Mouse (Mus musculus): ENCODE data around the gene 4933405L10Rik. TPM values are rescaled to one million over a fixed set of nuclear protein-coding genes. Genes with fewer than 3 reads are reported as not detected.

4933405L10Rik gene
- polyA plus RNA-seq, 1 experiment from 2014 or later, result 0.28 TPM

- Histone ChIP-seq H3K27me3 (ENCODE audit: control insufficient read depth, insufficient read depth, low read depth, low read length) (no peaks in the 10 kb centered on the region), H3K4me1 (ENCODE audit: control insufficient read depth, insufficient read depth, low read length) (peaks cover 31% of the 10 kb centered on the region), H3K4me3 (ENCODE audit: low read depth, low read length) (peak within 1 kb of the TSS; percentile 78), H3K36me3 (ENCODE audit: control insufficient read depth, insufficient read depth, low read length) (no peaks in the 10 kb centered on the region), H3K9me3 (replicated peaks; ENCODE audit: control insufficient read depth, low read length, poor library complexity, severe bottlenecking) (no peaks in the 10 kb centered on the region), H3K9ac (ENCODE audit: low read depth, low read length) (peak within 1 kb of the TSS; percentile 95), H3K27ac (ENCODE audit: low read length) (peak within 1 kb of the TSS; percentile 93), H3K4me2 (ENCODE audit: low read length) (peak within 1 kb of the TSS; percentile 62)
- 4% methylated on average over 57 of the region's 57 CpGs for WGBS
- ATAC-seq, result peak; percentile 98
Observed at GRCm38 (mm10) chr8:105758277-105759108, 51.0 kb downstream of the 4933405L10Rik start, which contains the start of gene Gfod2. TSS of gene Gfod2 (minus strand) at chr8:105758664.

Other genes with a start within 250 kb of the 4933405L10Rik start
- gene Tppp3, start 236.1 kb upstream of the 4933405L10Rik start, polyA plus RNA-seq (2015; fragmentation: Nextera tagmentation; extraction: Ambion mirVana), result 153 and 159 TPM in 2 replicates
- gene Zdhhc1, start 210.8 kb upstream of the 4933405L10Rik start, polyA plus RNA-seq (2015; fragmentation: Nextera tagmentation; extraction: Ambion mirVana), result 33.6 and 38.4 TPM in 2 replicates
- gene Hsd11b2, start 188.9 kb upstream of the 4933405L10Rik start, polyA plus RNA-seq (2015; fragmentation: Nextera tagmentation; extraction: Ambion mirVana), result 2.7 and 3.6 TPM in 2 replicates
- gene Atp6v0d1, start 141.6 kb upstream of the 4933405L10Rik start, polyA plus RNA-seq (2015; fragmentation: Nextera tagmentation; extraction: Ambion mirVana), result 226 and 244 TPM in 2 replicates
- gene Ripor1, start 102.4 kb upstream of the 4933405L10Rik start, polyA plus RNA-seq (2015; fragmentation: Nextera tagmentation; extraction: Ambion mirVana), result 33.8 and 35.2 TPM in 2 replicates
- 93.8 and 100 TPM in 2 replicates for gene Ctcf, start 71.1 kb upstream of the 4933405L10Rik start, polyA plus RNA-seq (2015; fragmentation: Nextera tagmentation; extraction: Ambion mirVana)
- gene Agrp, start 70.3 kb upstream of the 4933405L10Rik start, polyA plus RNA-seq (2015; fragmentation: Nextera tagmentation; extraction: Ambion mirVana), result 1.4 TPM in 2 replicates
- 22.9 and 23.0 TPM in 2 replicates for gene Carmil2, start 21.4 kb upstream of the 4933405L10Rik start, polyA plus RNA-seq (2015; fragmentation: Nextera tagmentation; extraction: Ambion mirVana)
- 95.6 and 97.6 TPM in 2 replicates for gene Acd, start 6.6 kb upstream of the 4933405L10Rik start, polyA plus RNA-seq (2015; fragmentation: Nextera tagmentation; extraction: Ambion mirVana)
- 50.2 and 57.9 TPM in 2 replicates for gene Pard6a, start 6.5 kb upstream of the 4933405L10Rik start, polyA plus RNA-seq (2015; fragmentation: Nextera tagmentation; extraction: Ambion mirVana)
- 14.9 and 16.5 TPM in 2 replicates for gene Enkd1, start 555 bp downstream of the 4933405L10Rik start, polyA plus RNA-seq (2015; fragmentation: Nextera tagmentation; extraction: Ambion mirVana)
- gene Gfod2, start 51.0 kb downstream of the 4933405L10Rik start, polyA plus RNA-seq (2015; fragmentation: Nextera tagmentation; extraction: Ambion mirVana), result 94.0 and 95.6 TPM in 2 replicates
- 9.6 and 12.6 TPM in 2 replicates for gene Ranbp10, start 119.7 kb downstream of the 4933405L10Rik start, polyA plus RNA-seq (2015; fragmentation: Nextera tagmentation; extraction: Ambion mirVana)
- 0.77 and 0.93 TPM in 2 replicates for gene Tsnaxip1, start 120.1 kb downstream of the 4933405L10Rik start, polyA plus RNA-seq (2015; fragmentation: Nextera tagmentation; extraction: Ambion mirVana)
- gene Cenpt, start 145.6 kb downstream of the 4933405L10Rik start, polyA plus RNA-seq (2015; fragmentation: Nextera tagmentation; extraction: Ambion mirVana), result 45.9 and 59.5 TPM in 2 replicates
- 50.6 and 53.4 TPM in 2 replicates for gene Thap11, start 147.5 kb downstream of the 4933405L10Rik start, polyA plus RNA-seq (2015; fragmentation: Nextera tagmentation; extraction: Ambion mirVana)
- gene Nutf2, start 152.9 kb downstream of the 4933405L10Rik start, polyA plus RNA-seq (2015; fragmentation: Nextera tagmentation; extraction: Ambion mirVana), result 146 and 153 TPM in 2 replicates
- 55.5 and 56.9 TPM in 2 replicates for gene Edc4, start 173.2 kb downstream of the 4933405L10Rik start, polyA plus RNA-seq (2015; fragmentation: Nextera tagmentation; extraction: Ambion mirVana)
- 0.53 TPM in 1 of 2 replicates, not detected in the other for gene Nrn1l, start 185.9 kb downstream of the 4933405L10Rik start, polyA plus RNA-seq (2015; fragmentation: Nextera tagmentation; extraction: Ambion mirVana)
- 10.6 and 10.8 TPM in 2 replicates for gene Pskh1, start 192.8 kb downstream of the 4933405L10Rik start, polyA plus RNA-seq (2015; fragmentation: Nextera tagmentation; extraction: Ambion mirVana)
- gene Ctrl, start 226.2 kb downstream of the 4933405L10Rik start, polyA plus RNA-seq (2015; fragmentation: Nextera tagmentation; extraction: Ambion mirVana), result 4.5 and 4.9 TPM in 2 replicates
- 59.6 and 71.2 TPM in 2 replicates for gene Psmb10, start 230.8 kb downstream of the 4933405L10Rik start, polyA plus RNA-seq (2015; fragmentation: Nextera tagmentation; extraction: Ambion mirVana)
- gene Lcat, start 235.7 kb downstream of the 4933405L10Rik start, polyA plus RNA-seq (2015; fragmentation: Nextera tagmentation; extraction: Ambion mirVana), result 1.3 and 3.0 TPM in 2 replicates